Mouse (Mus musculus): Measurements from ENCODE around the gene Rfwd3.

Rfwd3 gene

GRCm38 (mm10) chr8:111299821-111300568 is at the start of gene Rfwd3:
Rfwd3 (minus strand) TSS chr8:111300222.
- peak; percentile 100 for DNase-seq

- peak; percentile 94 for DNase-seq
Measured at GRCm38 (mm10) chr8:111343225-111343624, 43.2 kb upstream of the Rfwd3 start.

DNA sequence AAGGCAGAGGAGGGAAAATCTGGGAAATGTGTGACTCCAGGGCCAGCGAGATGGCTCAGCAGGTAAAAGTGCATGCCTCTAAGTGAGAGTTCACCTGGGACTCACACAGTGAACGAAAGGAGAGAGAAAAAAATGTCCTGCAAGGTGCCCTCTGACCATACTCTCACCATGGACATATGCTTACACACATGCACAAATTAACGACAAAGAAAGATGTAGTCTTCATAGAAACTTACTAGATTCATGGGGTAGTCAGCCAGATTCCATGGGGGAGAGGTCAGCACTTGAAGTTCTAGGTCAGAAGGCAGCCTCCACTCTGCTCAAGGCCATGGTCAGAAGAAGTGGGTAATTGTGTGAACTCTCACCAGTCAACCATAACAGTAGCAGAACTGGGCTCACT is 40.2 kb upstream of the Rfwd3 start:
- DNase-seq = no peak

- no peak for DNase-seq
Measured at GRCm38 (mm10) chr8:111338370-111339208, 38.6 kb upstream of the Rfwd3 start.

DNA sequence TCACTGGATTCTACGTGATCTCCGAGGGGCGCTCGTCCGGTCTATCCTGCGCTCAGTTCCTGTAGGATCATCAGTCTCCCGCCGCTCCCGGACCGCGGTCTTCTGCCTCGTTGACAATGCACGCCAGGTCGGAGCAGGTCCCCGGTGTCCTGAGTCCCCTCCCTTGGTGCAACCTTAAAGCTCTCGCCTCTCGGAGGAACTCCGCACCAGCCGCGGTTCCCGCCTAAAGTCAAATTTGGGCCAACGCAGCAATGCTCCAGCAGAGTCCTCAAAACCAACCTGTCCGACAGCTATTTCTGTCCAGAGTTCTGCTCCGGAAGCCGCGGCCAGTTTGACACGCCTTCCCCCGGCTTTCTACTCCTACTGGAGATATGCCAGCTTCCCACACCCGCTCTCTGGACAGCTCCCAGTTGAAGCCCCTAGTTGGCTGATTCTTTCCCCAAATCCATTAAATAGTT is 37.9 kb upstream of the Rfwd3 start, which contains the start of gene Mlkl:
Gene Mlkl (minus strand): TSS at position 288 of the 458 bp plus-strand sequence.
- peak; percentile 97 for DNase-seq

- peak; percentile 95 for DNase-seq
Measured at GRCm38 (mm10) chr8:111337311-111337889, 37.4 kb upstream of the Rfwd3 start.

DNA sequence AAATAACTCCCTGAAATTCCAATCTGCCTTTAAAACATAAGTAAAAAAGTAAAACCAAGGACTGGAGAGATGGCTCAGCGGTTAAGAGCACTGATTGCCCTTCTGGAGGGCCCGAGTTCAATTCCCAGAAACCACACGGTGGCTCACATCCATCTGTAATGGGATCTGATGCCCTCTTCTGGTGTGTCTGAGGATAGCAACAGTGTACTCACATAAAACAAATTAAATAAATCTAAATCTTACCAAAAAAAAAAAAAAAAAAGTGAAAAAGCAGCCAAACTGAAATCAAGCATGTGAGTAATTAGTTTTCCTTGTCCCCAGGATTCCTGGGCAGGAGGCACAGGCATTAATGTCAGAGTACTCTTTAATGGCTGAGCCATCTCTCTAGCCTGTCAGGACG is 36.7 kb upstream of the Rfwd3 start:
- no peak for DNase-seq

DNA sequence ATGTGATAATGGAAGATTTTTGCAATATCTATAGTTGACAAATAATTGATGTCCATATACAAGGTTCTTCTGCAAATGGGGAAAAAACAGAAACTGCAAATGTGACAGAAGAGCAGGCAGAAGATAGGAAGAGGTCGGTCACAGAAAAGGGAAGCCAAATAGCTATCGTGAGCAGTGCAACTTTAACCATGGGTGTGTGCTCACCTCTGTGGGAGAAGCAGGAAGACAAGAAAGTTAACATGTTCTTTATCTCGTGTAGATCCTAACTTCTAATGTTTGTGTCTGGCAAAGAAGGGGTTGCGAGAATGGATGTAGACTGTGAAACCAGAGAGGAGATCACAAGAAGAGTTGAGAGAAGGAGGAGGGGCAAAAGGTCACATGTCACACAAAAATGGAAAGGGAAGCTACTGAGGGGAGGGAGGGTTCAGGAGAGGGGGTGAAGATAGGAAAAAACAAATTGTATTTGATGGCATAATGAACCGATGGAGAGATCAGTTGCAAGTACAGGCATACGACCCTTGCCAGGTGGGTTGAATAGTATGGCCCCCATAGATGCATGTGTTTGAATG is 25.3 kb upstream of the Rfwd3 start:
- no peak for DNase-seq

GRCm38 (mm10) chr8:111314729-111315128 is 14.7 kb upstream of the Rfwd3 start:
- peak; percentile 59 for DNase-seq

DNA sequence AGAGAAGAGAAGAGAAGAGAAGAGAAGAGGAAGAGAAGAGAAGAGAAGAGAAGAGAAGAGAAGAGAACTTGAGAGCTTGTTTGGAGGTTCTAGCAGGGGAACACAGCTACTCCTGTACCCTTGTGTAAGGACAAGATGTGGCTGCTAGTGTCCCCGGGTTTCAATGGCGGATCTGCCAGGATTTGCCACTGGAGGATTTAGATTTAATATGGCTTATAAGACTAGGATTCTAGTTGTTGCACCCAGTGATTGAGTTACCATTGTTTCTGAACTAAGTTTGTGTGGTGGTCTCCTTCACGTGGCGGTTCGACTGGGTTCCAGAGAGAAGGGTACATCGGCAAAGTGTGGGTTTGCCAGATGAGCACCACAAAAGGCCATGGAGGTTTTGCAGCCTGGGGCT is 13.9 kb upstream of the Rfwd3 start:
- DNase-seq = peak; percentile 79

- DNase-seq = peak; percentile 84
Measured at GRCm38 (mm10) chr8:111312758-111313162, 12.7 kb upstream of the Rfwd3 start.

- peak; percentile 60 for DNase-seq
Measured at GRCm38 (mm10) chr8:111310006-111310405, 10.0 kb upstream of the Rfwd3 start.

DNA sequence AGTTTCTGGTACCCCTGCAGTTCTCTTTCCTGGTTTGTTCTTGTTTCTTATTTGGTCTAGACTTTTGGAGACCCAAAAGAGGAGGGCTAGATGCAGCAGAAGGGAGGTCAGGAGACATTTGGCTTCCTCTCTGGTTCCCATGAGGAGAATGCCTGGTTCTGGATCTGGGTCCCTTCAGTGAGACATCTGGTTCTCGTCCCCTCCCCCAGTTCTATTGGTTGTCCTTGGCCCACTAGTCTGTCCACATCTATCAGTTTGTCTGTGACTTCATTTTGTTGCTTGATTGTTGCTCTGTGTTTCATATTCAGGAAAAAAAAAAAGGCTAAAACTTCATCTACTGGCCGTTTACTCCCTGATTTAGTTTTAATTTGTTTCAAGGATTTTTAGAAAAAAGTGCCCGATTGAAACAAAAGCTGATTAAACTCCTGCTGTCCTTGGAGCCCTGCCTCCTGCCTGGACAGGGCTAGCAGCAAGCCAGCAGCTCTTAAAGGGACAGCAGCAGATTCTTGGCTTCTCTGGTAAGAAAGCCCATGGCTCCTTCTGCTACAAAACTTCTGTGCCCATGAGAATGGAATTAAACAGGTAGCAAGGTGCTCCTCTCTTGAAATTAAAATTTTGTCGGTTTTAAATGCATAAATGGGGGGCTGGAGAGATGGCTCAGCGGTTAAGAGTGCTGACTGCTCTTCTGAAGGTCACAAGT is 5.2 kb upstream of the Rfwd3 start:
- DNase-seq = peak; percentile 88

GRCm38 (mm10) chr8:111304359-111304758 is 4.3 kb upstream of the Rfwd3 start:
- peak; percentile 74 for DNase-seq

DNA sequence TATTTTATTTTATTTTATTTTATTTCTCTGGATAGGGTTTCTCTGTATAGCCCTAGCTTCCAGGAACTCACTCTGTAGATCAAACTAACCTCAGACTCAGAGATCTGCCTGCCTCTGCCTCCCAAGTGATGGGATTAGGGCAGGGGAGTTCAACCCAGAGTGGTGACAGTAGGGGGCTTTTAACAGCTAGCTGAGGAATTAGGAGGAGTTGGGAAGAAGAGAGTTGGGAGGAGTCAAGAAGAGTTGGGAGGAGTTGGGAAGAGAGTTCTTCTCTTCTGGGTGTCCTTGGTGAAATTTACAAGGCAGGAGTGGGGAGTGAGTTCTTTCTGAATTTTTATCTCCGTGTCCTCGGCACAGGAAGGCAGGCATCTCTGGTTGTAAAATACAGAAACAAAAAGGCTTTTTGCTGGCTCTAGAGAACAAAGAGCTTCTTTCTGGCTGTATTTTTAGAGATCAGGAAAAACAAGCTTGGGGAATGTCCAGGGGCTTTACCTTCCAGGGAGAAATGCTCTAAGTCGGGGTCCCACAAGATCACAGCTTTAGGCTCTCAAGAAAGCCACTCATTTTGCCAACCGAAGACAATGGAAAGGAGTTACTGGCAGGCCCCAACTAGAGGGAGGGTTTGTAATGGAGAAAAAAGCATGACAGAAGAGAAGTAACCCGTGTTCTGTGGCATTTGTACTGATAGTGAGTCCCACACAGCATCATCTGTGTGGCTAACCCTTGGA is 3.2 kb upstream of the Rfwd3 start:
- peak; percentile 55 for DNase-seq

GRCm38 (mm10) chr8:111300597-111301546 is 850 bp upstream of the Rfwd3 start:
- DNase-seq = peak; percentile 87

GRCm38 (mm10) chr8:111299363-111299820 is 630 bp downstream of the Rfwd3 start:
- DNase-seq = peak; percentile 94

DNA sequence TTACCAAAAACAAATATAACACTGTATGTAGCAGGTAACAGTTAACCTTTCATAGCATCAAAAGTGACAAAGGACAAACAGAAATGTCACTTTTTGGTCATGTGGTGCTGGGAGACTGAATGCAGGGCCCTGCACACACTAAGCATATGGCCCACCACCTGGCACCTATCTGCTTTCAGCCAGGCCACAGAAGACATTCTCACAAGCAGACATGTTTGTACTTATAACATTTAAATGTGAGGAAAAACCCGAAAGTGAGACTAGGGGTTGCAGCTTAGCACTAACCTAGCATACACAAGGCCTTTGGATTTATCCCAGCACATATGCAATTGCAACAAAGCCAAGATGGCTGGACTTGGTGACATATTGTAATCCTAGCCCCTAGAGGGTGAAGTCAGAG is 2.0 kb downstream of the Rfwd3 start:
- DNase-seq = no peak

- DNase-seq = peak; percentile 89
Measured at GRCm38 (mm10) chr8:111291733-111292132, 8.3 kb downstream of the Rfwd3 start.

- DNase-seq = no peak
Measured at GRCm38 (mm10) chr8:111290586-111290985, 9.4 kb downstream of the Rfwd3 start.
